Mouse (Mus musculus) heart, embryonic 14.5 days (tissue): ENCODE measurements around the gene Ly6g5b. TPM values are rescaled to one million over a fixed set of nuclear protein-coding genes. Genes with fewer than 3 reads are reported as not detected.

ENCODE experiments used
- ATAC-seq: fragments of 200-750 bp; cut with Nextera tagmentation; 2 replicates; pipeline ENCODE4 v1.8.0; 2017; ENCODE audit warnings: low read depth, moderate TSS enrichment; ENCODE audit not compliant: insufficient number of reproducible peaks, insufficient read depth, low FRiP score
- H3K27ac ChIP-seq, 2 experiments: fragments of 200-500 bp in 1 of 2; fragments of 300-500 bp in 1 of 2; sonication (generic) in 1 of 2; replicated peaks in 1 of 2; 2 replicates each; pipeline ENCODE4 v1.5.1; 2012 to 2014; ENCODE audit warnings: low read depth in 2 of 2, low read length in 2 of 2, control low read depth in 1 of 2, mild to moderate bottlenecking in 1 of 2, mixed read lengths in 1 of 2; ENCODE audit not compliant: control insufficient read depth in 1 of 2, insufficient read depth in 1 of 2
- H3K27me3 ChIP-seq: fragments of 300-500 bp; sonication (generic); 2 replicates; pipeline ENCODE4 v1.6.1; 2014; ENCODE audit warnings: mild to moderate bottlenecking, low read length, control low read depth; ENCODE audit not compliant: control insufficient read depth, insufficient read depth
- H3K36me3 ChIP-seq: fragments of 300-500 bp; sonication (generic); 2 replicates; pipeline ENCODE4 v1.6.1; 2014; ENCODE audit warnings: mild to moderate bottlenecking, control low read depth, low read length, mixed read lengths; ENCODE audit not compliant: control insufficient read depth, insufficient read depth
- H3K4me1 ChIP-seq, 2 experiments: fragments of 200-500 bp in 1 of 2; fragments of 300-500 bp in 1 of 2; sonication (generic) in 1 of 2; 2 replicates each; pipeline ENCODE4 v1.6.1; 2012 to 2014; ENCODE audit warnings: low read length in 2 of 2, control low read depth in 1 of 2, mixed read lengths in 1 of 2; ENCODE audit not compliant: control insufficient read depth in 2 of 2, insufficient read depth in 2 of 2
- H3K4me2 ChIP-seq: fragments of 300-500 bp; sonication (generic); 2 replicates; pipeline ENCODE4 v1.6.1; 2014; ENCODE audit warnings: mild to moderate bottlenecking, low read length
- H3K4me3 ChIP-seq, 2 experiments: fragments of 200-500 bp in 1 of 2; fragments of 300-500 bp in 1 of 2; sonication (generic) in 1 of 2; 2 replicates each; pipeline ENCODE4 v1.5.1; 2012 to 2014; ENCODE audit warnings: low read length in 2 of 2, mild to moderate bottlenecking in 2 of 2, control low read depth in 1 of 2, low read depth in 1 of 2, moderate library complexity in 1 of 2; ENCODE audit not compliant: control insufficient read depth in 1 of 2, insufficient read depth in 1 of 2
- H3K9ac ChIP-seq: fragments of 300-500 bp; sonication (generic); 2 replicates; pipeline ENCODE4 v1.6.1; 2014; ENCODE audit warnings: mild to moderate bottlenecking, low read length
- H3K9me3 ChIP-seq: fragments of 300-500 bp; sonication (generic); 2 replicates; pipeline ENCODE4 v1.6.1; 2016; ENCODE audit warnings: low read length, control low read depth; ENCODE audit not compliant: control insufficient read depth
- WGBS: fragments of 180-500 bp; shearing (Covaris S2); extraction: QIAGEN DNeasy Blood & Tissue Kit; methylation state at CpG from one replicate; pipeline ENCODE4 v1.1.7; 2014; 5-methylcytosine and 5-hydroxymethylcytosine counted together
- polyA plus RNA-seq: library from polyadenylated mRNA; unstranded; fragments of >200 nt; fragmentation: Nextera tagmentation; extraction: Ambion mirVana; gene quantifications from 2 replicates; pipeline ENCODE4 v1.2.1, GENCODE M21; 2014

Gene Ly6g5b
- polyA plus RNA-seq, 1 experiment from 2014 or later, result 0.28 TPM

- Histone ChIP-seq H3K27me3 (no peaks in the 10 kb centered on the region), H3K9me3 (no peaks in the 10 kb centered on the region), H3K4me2 (no peak overlapping the region), H3K9ac (no peak overlapping the region), H3K4me1 (peaks cover 7 to 12% of the 10 kb centered on the region in 2 experiments; a peak in 3 of 4 replicates), H3K27ac (no peak overlapping the region), H3K36me3 (peaks cover 49% of the 10 kb centered on the region), H3K4me3 (no peak overlapping the region)
- WGBS, result 58% methylated on average over 6 of the region's 6 CpGs
- no peak for ATAC-seq
These were observed 10.5 kb downstream of the Ly6g5b start for GRCm38 (mm10) chr17:35104754-35105153.

DNA sequence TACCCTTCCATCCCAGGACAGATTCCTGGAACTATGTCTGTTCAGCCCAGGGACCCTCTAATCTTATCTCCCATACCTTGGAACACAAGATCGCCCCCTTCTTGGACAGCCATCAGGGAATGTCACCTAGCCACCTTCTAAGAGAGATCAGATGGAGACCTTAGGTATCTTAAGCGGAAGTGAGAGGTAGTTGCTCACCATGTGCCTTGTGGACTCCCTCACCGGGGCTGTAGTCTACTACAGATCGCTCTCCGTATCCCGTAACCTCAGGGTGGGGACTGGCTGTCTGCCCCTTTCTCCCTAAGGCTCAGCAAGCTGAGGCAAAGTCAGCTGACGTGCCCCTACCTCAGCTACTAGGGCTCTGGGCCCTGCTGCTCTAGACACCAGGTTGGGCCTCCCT lies 11.1 kb downstream of the Ly6g5b start:
- Histone ChIP-seq H3K4me2 (no peak overlapping the region), H3K27ac (no peak overlapping the region), H3K9me3 (no peaks in the 10 kb centered on the region), H3K4me1 (peaks cover 7 to 12% of the 10 kb centered on the region in 2 experiments; a peak in 3 of 4 replicates), H3K4me3 (no peak overlapping the region), H3K9ac (no peak overlapping the region), H3K27me3 (no peaks in the 10 kb centered on the region), H3K36me3 (peaks cover 56% of the 10 kb centered on the region)
- no peak for ATAC-seq
- WGBS, result 80% methylated on average over 7 of the region's 7 CpGs

DNA sequence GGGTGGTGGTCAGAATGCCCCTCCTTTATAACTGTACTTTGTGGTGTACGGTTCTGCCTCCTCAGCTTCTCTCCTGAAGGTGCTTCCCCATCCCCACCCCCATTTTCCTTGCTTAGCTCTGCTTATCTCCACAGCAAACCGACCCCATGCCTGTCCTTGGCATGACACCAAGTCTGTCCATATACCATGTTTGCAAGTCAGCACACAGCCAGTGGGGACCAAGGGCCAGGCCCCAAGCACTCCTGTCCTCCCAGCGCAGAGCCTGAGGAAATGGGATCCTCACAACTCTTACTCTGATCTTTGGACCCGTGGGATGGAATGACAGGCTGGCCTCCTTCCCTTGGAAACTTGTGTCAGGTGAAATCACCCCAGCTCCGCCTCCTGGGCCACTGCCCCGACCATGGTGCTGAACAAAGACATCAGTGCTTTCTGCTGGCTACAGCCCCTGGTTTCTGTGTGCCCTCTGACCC lies 12.0 kb downstream of the Ly6g5b start:
- Histone ChIP-seq H3K36me3 (peaks cover 64% of the 10 kb centered on the region), H3K4me3 (no peak overlapping the region), H3K9ac (no peak overlapping the region), H3K4me2 (no peak overlapping the region), H3K27me3 (no peaks in the 10 kb centered on the region), H3K4me1 (peaks cover 7 to 12% of the 10 kb centered on the region in 2 experiments; a peak in 3 of 4 replicates), H3K9me3 (no peaks in the 10 kb centered on the region), H3K27ac (no peak overlapping the region; a peak in 1 of 4 replicates)
- no peak for ATAC-seq
- 46% methylated on average over 6 of the region's 6 CpGs for WGBS

GRCm38 (mm10) chr17:35102299-35102698 lies 12.9 kb downstream of the Ly6g5b start:
- H3K27ac ChIP-seq, result no peak overlapping the region
- H3K4me3 ChIP-seq, result no peak overlapping the region
- H3K9me3 ChIP-seq, result no peaks in the 10 kb centered on the region
- no peak for ATAC-seq
- 57% methylated on average over 8 of the region's 8 CpGs for WGBS
- H3K36me3 ChIP-seq, result peaks cover 73% of the 10 kb centered on the region
- H3K4me2 ChIP-seq, result no peak overlapping the region
- peak overlapping the region; percentile 10; the same call in 1 of the 2 replicates for H3K9ac ChIP-seq
- no peaks in the 10 kb centered on the region for H3K27me3 ChIP-seq
- peaks cover 7 to 12% of the 10 kb centered on the region in 2 experiments; a peak in 3 of 4 replicates for H3K4me1 ChIP-seq

GRCm38 (mm10) chr17:35101161-35101560 lies 14.1 kb downstream of the Ly6g5b start:
- Histone ChIP-seq H3K4me3 (no peak overlapping the region), H3K9ac (no peak overlapping the region), H3K9me3 (no peaks in the 10 kb centered on the region), H3K4me2 (no peak overlapping the region), H3K4me1 (peaks cover 7 to 12% of the 10 kb centered on the region in 2 experiments; a peak in 3 of 4 replicates), H3K27me3 (no peaks in the 10 kb centered on the region), H3K27ac (no peak overlapping the region), H3K36me3 (peaks cover 84% of the 10 kb centered on the region)
- no peak for ATAC-seq
- 87% methylated on average over 11 of the region's 11 CpGs for WGBS

- Histone ChIP-seq H3K4me1 (peaks cover 6 to 12% of the 10 kb centered on the region in 2 experiments; a peak in 3 of 4 replicates), H3K9ac (no peak overlapping the region), H3K27ac (no peak overlapping the region), H3K27me3 (no peaks in the 10 kb centered on the region), H3K4me3 (no peak overlapping the region), H3K9me3 (no peaks in the 10 kb centered on the region), H3K36me3 (peaks cover 92% of the 10 kb centered on the region), H3K4me2 (no peak overlapping the region)
- 47% methylated on average over 10 of the region's 10 CpGs for WGBS
- no peak for ATAC-seq
These were observed 14.9 kb downstream of the Ly6g5b start for GRCm38 (mm10) chr17:35100196-35100765.

GRCm38 (mm10) chr17:35097164-35097655 lies 18.0 kb downstream of the Ly6g5b start:
- Histone ChIP-seq H3K9me3 (no peaks in the 10 kb centered on the region), H3K27ac (no peak overlapping the region), H3K36me3 (peaks cover 98% of the 10 kb centered on the region), H3K4me1 (no peaks in the 10 kb centered on the region; a peak in 1 of 4 replicates), H3K9ac (no peak overlapping the region), H3K27me3 (no peaks in the 10 kb centered on the region), H3K4me2 (no peak overlapping the region), H3K4me3 (no peak overlapping the region)
- 90% methylated on average over 12 of the region's 12 CpGs for WGBS
- ATAC-seq, result no peak
